Mouse (Mus musculus): ENCODE results near the gene Cdc37l1. TPM values are rescaled to one million over a fixed set of nuclear protein-coding genes. Genes with fewer than 3 reads are reported as not detected.

Gene Cdc37l1
- polyA plus RNA-seq, 1 experiment from 2014 or later = 34.9 TPM

GRCm38 (mm10) chr19:29049401-29050075 lies 59.4 kb downstream of the Cdc37l1 start:
- peaks cover 13% of the 10 kb centered on the region for H3K4me1 ChIP-seq
- no peak overlapping the region for H3K27ac ChIP-seq
- H3K4me2 ChIP-seq = no peak overlapping the region
- no peak for ATAC-seq (ENCODE audit: insufficient number of reproducible peaks, low FRiP score, low TSS enrichment, low read depth)
- H3K4me3 ChIP-seq = no peak overlapping the region
- H3K27me3 ChIP-seq = no peaks in the 10 kb centered on the region
- H3K9me3 ChIP-seq = no peaks in the 10 kb centered on the region
- 70% methylated on average over 12 of the region's 12 CpGs for WGBS
- no peak overlapping the region for H3K9ac ChIP-seq
- no peaks in the 10 kb centered on the region for H3K36me3 ChIP-seq

GRCm38 (mm10) chr19:29050186-29050980 lies 60.2 kb downstream of the Cdc37l1 start:
- H3K4me2 ChIP-seq = no peak overlapping the region
- WGBS = 80% methylated on average over 9 of the region's 9 CpGs
- no peaks in the 10 kb centered on the region for H3K9me3 ChIP-seq
- no peaks in the 10 kb centered on the region for H3K36me3 ChIP-seq
- no peak overlapping the region; the same call in 1 of the 2 replicates for H3K27ac ChIP-seq
- H3K4me3 ChIP-seq = no peak overlapping the region
- H3K9ac ChIP-seq = no peak overlapping the region
- no peaks in the 10 kb centered on the region for H3K27me3 ChIP-seq
- H3K4me1 ChIP-seq = peaks cover 12% of the 10 kb centered on the region
- ATAC-seq (ENCODE audit: insufficient number of reproducible peaks, low FRiP score, low TSS enrichment, low read depth) = no peak

- 87% methylated on average over 12 of the region's 12 CpGs for WGBS
Measured at GRCm38 (mm10) chr19:29052786-29053185, 62.6 kb downstream of the Cdc37l1 start.

GRCm38 (mm10) chr19:29054594-29054993 lies 64.4 kb downstream of the Cdc37l1 start:
- Histone ChIP-seq H3K27ac (no peak overlapping the region), H3K4me1 (no peaks in the 10 kb centered on the region), H3K27me3 (no peaks in the 10 kb centered on the region), H3K4me2 (no peak overlapping the region), H3K9ac (no peak overlapping the region), H3K36me3 (no peaks in the 10 kb centered on the region), H3K9me3 (no peaks in the 10 kb centered on the region), H3K4me3 (no peak overlapping the region)
- ATAC-seq (ENCODE audit: insufficient number of reproducible peaks, low FRiP score, low TSS enrichment, low read depth) = no peak
- whole genome bisulfite sequencing = 58% methylated on average over 6 of the region's 6 CpGs

More at GRCm38 (mm10) chr19:29052786-29053185, 62.6 kb downstream of the Cdc37l1 start:
- no peak overlapping the region for H3K4me3 ChIP-seq
- no peak overlapping the region for H3K27ac ChIP-seq
- H3K4me1 ChIP-seq = peaks cover 6% of the 10 kb centered on the region
- no peaks in the 10 kb centered on the region for H3K36me3 ChIP-seq
- H3K9me3 ChIP-seq = no peaks in the 10 kb centered on the region
- ATAC-seq (ENCODE audit: insufficient number of reproducible peaks, low FRiP score, low TSS enrichment, low read depth) = no peak
- H3K27me3 ChIP-seq = no peaks in the 10 kb centered on the region
- no peak overlapping the region for H3K9ac ChIP-seq
- H3K4me2 ChIP-seq = no peak overlapping the region

GRCm38 (mm10) chr19:29055469-29055868 lies 65.3 kb downstream of the Cdc37l1 start:
- Histone ChIP-seq H3K4me1 (no peaks in the 10 kb centered on the region), H3K9me3 (no peaks in the 10 kb centered on the region), H3K4me3 (no peak overlapping the region), H3K27ac (no peak overlapping the region), H3K9ac (no peak overlapping the region), H3K4me2 (no peak overlapping the region), H3K27me3 (no peaks in the 10 kb centered on the region), H3K36me3 (no peaks in the 10 kb centered on the region)
- ATAC-seq (ENCODE audit: insufficient number of reproducible peaks, low FRiP score, low TSS enrichment, low read depth) = no peak
- 87% methylated on average over 4 of the region's 4 CpGs for WGBS

- 0 out of 2 replicates have a peak, but pooled peaks cover 3% of the 10 kb centered on the region for H3K4me1 ChIP-seq
- no peak overlapping the region for H3K4me3 ChIP-seq
- no peaks in the 10 kb centered on the region for H3K36me3 ChIP-seq
- no peak for ATAC-seq (ENCODE audit: insufficient number of reproducible peaks, low FRiP score, low TSS enrichment, low read depth)
- H3K4me2 ChIP-seq = no peak overlapping the region
- no peaks in the 10 kb centered on the region for H3K27me3 ChIP-seq
- H3K9ac ChIP-seq = no peak overlapping the region
- 86% methylated on average over 5 of the region's 5 CpGs for WGBS
- no peaks in the 10 kb centered on the region for H3K9me3 ChIP-seq
- no peak overlapping the region for H3K27ac ChIP-seq
Measured at GRCm38 (mm10) chr19:29058741-29059140, 68.6 kb downstream of the Cdc37l1 start.

GRCm38 (mm10) chr19:29059688-29060087 lies 69.5 kb downstream of the Cdc37l1 start:
- no peaks in the 10 kb centered on the region for H3K27me3 ChIP-seq
- H3K4me3 ChIP-seq = no peak overlapping the region
- no peak overlapping the region for H3K27ac ChIP-seq
- peaks cover 11% of the 10 kb centered on the region; the same call in 1 of the 2 replicates for H3K4me1 ChIP-seq
- H3K9me3 ChIP-seq = no peaks in the 10 kb centered on the region
- no peak overlapping the region for H3K9ac ChIP-seq
- ATAC-seq (ENCODE audit: insufficient number of reproducible peaks, low FRiP score, low TSS enrichment, low read depth) = no peak
- no peak overlapping the region for H3K4me2 ChIP-seq
- no peaks in the 10 kb centered on the region for H3K36me3 ChIP-seq
- WGBS = 83% methylated on average over 2 of the region's 2 CpGs

- 15% methylated on average over 6 of the region's 6 CpGs for WGBS
- H3K36me3 ChIP-seq = no peaks in the 10 kb centered on the region
- no peak overlapping the region for H3K4me2 ChIP-seq
Measured at GRCm38 (mm10) chr19:29060299-29060698, 70.1 kb downstream of the Cdc37l1 start.

GRCm38 (mm10) chr19:29063009-29063408 lies 72.9 kb downstream of the Cdc37l1 start:
- no peak overlapping the region for H3K4me2 ChIP-seq
- H3K4me3 ChIP-seq = no peak overlapping the region
- no peak overlapping the region for H3K9ac ChIP-seq
- WGBS = 79% methylated on average over 5 of the region's 5 CpGs
- H3K27ac ChIP-seq = no peak overlapping the region
- no peaks in the 10 kb centered on the region for H3K27me3 ChIP-seq
- no peak for ATAC-seq (ENCODE audit: insufficient number of reproducible peaks, low FRiP score, low TSS enrichment, low read depth)
- H3K4me1 ChIP-seq = peaks cover 17% of the 10 kb centered on the region; the same call in 1 of the 2 replicates
- no peaks in the 10 kb centered on the region for H3K36me3 ChIP-seq
- no peaks in the 10 kb centered on the region for H3K9me3 ChIP-seq

More at GRCm38 (mm10) chr19:29060299-29060698, 70.1 kb downstream of the Cdc37l1 start:
- Histone ChIP-seq H3K4me1 (peaks cover 11% of the 10 kb centered on the region; the same call in 1 of the 2 replicates), H3K9me3 (no peaks in the 10 kb centered on the region), H3K27me3 (no peaks in the 10 kb centered on the region), H3K4me3 (no peak overlapping the region), H3K9ac (no peak overlapping the region), H3K27ac (no peak overlapping the region)
- ATAC-seq (ENCODE audit: insufficient number of reproducible peaks, low FRiP score, low TSS enrichment, low read depth) = no peak

- Histone ChIP-seq H3K4me3 (peak overlapping the region; percentile 20; the same call in 1 of the 2 replicates), H3K9me3 (no peaks in the 10 kb centered on the region), H3K36me3 (no peaks in the 10 kb centered on the region), H3K4me1 (peaks cover 17% of the 10 kb centered on the region; the same call in 1 of the 2 replicates), H3K4me2 (peak overlapping the region; percentile 22), H3K9ac (no peak overlapping the region), H3K27ac (peak overlapping the region; percentile 67), H3K27me3 (no peaks in the 10 kb centered on the region)
- ATAC-seq (ENCODE audit: insufficient number of reproducible peaks, low FRiP score, low TSS enrichment, low read depth) = peak; percentile 28; the same call in 1 of the 2 replicates
- WGBS = 16% methylated on average over 18 of the region's 18 CpGs
Measured at GRCm38 (mm10) chr19:29063577-29064363, 73.6 kb downstream of the Cdc37l1 start.

GRCm38 (mm10) chr19:29064451-29065102 lies 74.4 kb downstream of the Cdc37l1 start:
- Histone ChIP-seq H3K27ac (peak overlapping the region; percentile 67), H3K4me3 (no peak overlapping the region), H3K4me1 (peaks cover 22% of the 10 kb centered on the region), H3K36me3 (no peaks in the 10 kb centered on the region), H3K27me3 (no peaks in the 10 kb centered on the region), H3K4me2 (peak overlapping the region; percentile 25), H3K9ac (no peak overlapping the region), H3K9me3 (no peaks in the 10 kb centered on the region)
- WGBS = 57% methylated on average over 9 of the region's 9 CpGs
- no peak for ATAC-seq (ENCODE audit: insufficient number of reproducible peaks, low FRiP score, low TSS enrichment, low read depth)
